Mouse (Mus musculus): Measurements from ENCODE around the gene Acsbg2.

GRCm38 (mm10) chr17:56913023-56913422 lies 38.8 kb upstream of the Acsbg2 start:
- TF ChIP-seq ZNF384 (IDR thresholded peaks at IDR 0.05; ENCODE audit: low read depth, low read length) = no peak
- no peak for TF ChIP-seq CHD2 (IDR thresholded peaks at IDR 0.05; ENCODE audit: low read depth, low read length)
- TF ChIP-seq ZC3H11A (IDR thresholded peaks at IDR 0.05; ENCODE audit: borderline replicate concordance, low read depth, low read length) = no peak
- TF ChIP-seq HCFC1 (IDR thresholded peaks at IDR 0.05; ENCODE audit: borderline replicate concordance, insufficient read depth, low read length) = no peak
